Mouse (Mus musculus): ENCODE measurements around the gene Zfp39. TPM values are rescaled to one million over a fixed set of nuclear protein-coding genes. Genes with fewer than 3 reads are reported as not detected.

Gene Zfp39
- total RNA-seq (2021), result 1 to 10 TPM; 3.1 to 3.3 TPM
- long read RNA-seq, experiment 1, partial matches to known transcripts, result 0 of 4 reads
- long read RNA-seq, experiment 1, other reads (novel, unspliced or antisense), result 0 of 4 reads
- long read RNA-seq, experiment 2, transcript Zfp39-201 (5 exons, 3,890 nt), result major isoform, 10 of 10 reads
- long read RNA-seq, experiment 2, partial matches to known transcripts, result 0 of 10 reads
- long read RNA-seq, experiment 2, other reads (novel, unspliced or antisense), result 0 of 10 reads

DNA sequence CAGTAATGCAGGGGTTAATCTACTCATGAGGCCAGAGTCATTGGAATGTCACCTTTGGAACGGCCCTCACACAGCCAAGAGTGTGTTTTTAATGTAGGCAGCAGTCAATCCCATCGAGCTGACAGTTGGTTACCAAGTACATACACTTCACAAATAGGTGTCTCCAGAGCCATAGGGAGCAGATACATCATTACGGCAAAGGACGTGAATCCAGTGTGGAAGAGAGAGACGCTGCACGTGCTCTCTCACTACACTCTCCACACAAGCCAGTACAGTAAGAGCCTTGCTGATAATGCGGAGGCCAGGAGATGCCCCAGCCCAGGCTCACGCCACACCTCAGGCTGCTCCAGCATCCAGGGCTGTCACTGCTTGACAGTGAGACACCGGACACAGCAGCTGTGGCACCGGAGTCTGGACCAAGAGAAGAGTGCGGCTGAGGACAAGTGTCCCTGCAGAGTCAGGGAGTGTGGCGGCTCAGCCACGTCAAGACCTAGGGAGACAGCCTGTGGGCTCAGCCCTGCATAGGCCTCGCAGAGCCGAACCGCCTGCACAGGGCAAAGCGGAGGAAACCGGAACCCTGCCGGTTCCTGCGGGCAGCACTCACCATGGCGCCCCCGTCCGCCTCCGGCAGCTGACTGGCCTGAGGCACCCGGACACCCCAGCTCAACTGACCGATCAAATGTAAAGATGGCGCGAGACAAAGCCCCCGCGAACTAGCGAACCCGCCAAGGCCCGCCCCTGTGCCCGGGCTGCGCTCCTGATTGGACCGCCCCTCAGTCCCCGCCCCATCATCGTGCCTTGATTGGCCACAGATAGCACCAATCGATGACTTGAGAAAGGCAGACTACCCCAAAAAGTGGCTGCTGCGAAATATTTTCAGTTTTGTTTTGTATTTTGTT is at the start of gene Zfp39:
Gene Zfp39 (minus strand): TSS at position 715 of the 899 bp plus-strand sequence.
- TF ChIP-seq CTCF (IDR thresholded peaks at IDR 0.05), result 0 out of 2 replicates have a peak, but pooled peaks have one; percentile 2
- Histone ChIP-seq H3K27ac (peak within 1 kb of the TSS; percentile 91), H3K4me3 (peak within 1 kb of the TSS; percentile 82)
- peak; percentile 97 for DNase-seq
- intact Hi-C loops (cut with DNase I), result no loop called here

DNA sequence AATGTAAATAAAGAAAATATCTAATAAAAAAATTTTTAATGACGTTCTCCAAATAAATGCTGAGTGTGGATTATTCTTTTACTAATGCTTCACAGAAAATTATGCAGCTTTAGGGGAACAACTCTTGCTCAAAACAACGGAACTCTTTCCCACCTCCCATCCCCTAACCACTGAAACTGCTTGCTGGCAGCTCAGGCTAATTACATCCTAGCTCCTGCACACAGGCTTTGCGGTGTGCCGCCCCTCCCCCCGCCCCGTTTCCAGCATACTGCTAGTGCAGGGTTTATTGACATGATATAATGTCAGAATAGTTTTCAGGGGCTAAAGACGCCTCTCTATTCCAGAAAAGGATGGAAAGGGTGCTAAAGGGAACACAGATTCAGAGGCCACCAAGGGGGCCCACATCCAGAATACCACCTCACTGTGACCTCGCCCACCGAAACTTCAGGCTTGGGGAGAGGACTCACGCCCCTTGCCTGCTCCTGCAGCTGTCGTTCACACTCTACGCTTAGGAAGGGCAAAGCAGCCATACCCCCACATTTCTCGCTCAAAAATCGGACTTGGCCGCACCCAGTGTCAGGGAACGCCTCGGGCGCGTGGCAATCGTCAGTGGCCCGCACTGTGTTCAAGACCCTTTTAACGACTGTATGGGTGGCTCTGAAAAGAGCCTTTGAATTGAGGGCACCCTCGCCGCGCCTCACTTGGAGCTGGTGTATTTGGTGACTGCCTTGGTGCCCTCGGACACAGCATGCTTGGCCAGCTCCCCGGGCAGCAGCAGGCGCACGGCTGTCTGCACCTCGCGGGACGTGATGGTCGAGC is 49.5 kb upstream of the Zfp39 start:
- no peak for TF ChIP-seq CTCF (IDR thresholded peaks at IDR 0.05)
- DNase-seq, result peak; percentile 53
- Histone ChIP-seq H3K27ac (peak overlapping the region; percentile 99), H3K4me3 (peak overlapping the region; percentile 97)
- intact Hi-C loops (cut with DNase I), result no loop called here

- no peak overlapping the region for H3K4me3 ChIP-seq
- no peak for DNase-seq
- TF ChIP-seq CTCF (IDR thresholded peaks at IDR 0.05), result no peak
- intact Hi-C loops (cut with DNase I), result no loop called here
- H3K27ac ChIP-seq, result no peak overlapping the region
Measured at GRCm38 (mm10) chr11:58951210-58951609, 47.2 kb upstream of the Zfp39 start.

DNA sequence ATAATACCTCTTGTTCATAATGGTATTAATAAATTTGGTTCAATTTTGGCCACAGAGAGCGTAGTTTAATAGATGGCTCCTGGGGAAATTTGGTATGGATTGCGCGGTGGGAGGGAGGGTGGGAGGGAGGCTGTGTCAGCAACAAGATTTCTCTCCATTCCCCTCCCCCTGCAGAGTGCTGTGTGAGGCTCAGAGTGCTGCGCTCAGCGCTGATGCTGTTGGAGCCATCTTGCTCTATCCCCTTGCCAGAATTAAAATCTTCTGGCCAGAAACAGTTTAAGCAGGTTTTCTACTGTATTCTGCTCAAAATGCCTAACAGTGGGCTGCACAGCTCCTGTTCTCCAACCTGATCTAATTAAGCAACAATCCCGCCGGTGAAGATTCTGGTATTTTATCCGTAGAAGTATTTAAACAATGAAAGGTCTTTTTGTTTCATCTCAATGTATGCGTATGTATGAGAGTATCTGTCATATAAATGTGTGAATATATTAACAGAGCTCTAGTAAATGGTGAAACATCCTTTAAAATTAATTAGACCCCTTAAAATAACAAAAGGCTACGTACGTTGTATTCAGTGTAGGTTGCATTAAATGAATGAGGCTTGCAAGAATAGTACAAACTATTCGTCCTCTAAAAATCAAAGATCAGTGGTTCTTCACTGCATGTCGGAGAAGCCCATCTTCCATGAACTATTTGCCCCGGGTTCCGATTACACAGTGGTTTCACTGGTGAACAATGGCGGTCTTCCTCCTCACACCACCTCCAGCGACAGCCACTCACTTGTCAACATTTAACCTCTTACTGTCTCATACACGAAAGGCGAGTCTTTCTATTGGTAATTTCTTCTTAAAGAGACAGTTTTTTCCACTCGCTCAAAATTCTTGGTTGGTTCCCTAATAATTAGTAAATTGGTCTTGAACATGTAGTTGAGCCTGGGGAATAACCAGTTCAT is 45.7 kb upstream of the Zfp39 start:
- intact Hi-C loops (cut with DNase I), result no loop called here
- no peak for TF ChIP-seq CTCF (IDR thresholded peaks at IDR 0.05)
- H3K4me3 ChIP-seq, result no peak overlapping the region; the same call in 1 of the 2 replicates

DNA sequence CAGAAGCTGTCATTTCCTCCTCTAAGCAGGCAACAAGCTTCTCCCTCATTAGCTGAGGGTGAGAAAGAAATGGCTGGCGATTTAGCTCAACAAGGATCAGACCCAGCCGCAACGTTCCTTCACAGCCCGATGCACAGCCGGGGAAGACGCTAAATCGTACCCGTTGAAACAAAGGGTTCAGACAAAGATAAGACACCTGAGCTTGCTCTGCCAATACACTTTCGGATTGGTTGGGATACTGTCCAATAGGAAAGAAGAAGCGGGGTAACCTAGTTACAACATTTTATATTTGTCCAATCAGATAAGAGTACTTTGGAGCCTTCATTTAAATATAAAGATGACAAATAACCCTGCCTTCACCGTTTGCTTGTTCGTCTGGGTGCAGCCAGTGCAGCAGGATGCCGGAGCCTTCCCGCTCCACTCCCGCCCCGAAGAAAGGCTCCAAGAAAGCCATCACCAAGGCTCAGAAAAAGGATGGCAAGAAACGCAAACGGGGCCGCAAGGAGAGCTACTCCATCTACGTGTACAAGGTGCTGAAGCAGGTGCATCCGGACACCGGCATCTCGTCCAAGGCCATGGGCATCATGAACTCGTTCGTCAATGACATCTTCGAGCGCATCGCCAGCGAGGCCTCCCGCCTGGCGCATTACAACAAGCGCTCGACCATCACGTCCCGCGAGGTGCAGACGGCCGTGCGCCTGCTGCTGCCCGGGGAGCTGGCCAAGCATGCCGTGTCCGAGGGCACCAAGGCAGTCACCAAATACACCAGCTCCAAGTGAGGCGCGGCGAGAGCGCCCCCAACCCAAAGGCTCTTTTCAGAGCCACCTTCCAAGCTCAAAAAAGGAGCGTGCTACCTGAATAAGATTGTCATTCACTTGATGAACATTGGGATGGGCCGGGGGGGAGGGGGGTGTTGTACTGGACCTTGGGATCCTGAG is 44.8 kb upstream of the Zfp39 start, which contains the start of gene Hist3h2ba:
Gene Hist3h2ba (plus strand): TSS at position 379 of the 938 bp plus-strand sequence.
- H3K4me3 ChIP-seq, result peak within 1 kb of the TSS; percentile 69
- TF ChIP-seq CTCF (IDR thresholded peaks at IDR 0.05), result no peak
- H3K27ac ChIP-seq, result peak within 1 kb of the TSS; percentile 53; the same call in 1 of the 2 replicates
- DNase-seq, result peak; percentile 59
- intact Hi-C loops (cut with DNase I), result no loop called here

More for the DNA sequence above, 45.7 kb upstream of the Zfp39 start:
- DNase-seq, result no peak
- no peak overlapping the region for H3K27ac ChIP-seq

- no peak for TF ChIP-seq CTCF (IDR thresholded peaks at IDR 0.05)
- peak overlapping the region; percentile 69 for H3K4me3 ChIP-seq
- intact Hi-C loops (cut with DNase I), result no loop called here
- no peak for DNase-seq
- H3K27ac ChIP-seq, result no peak overlapping the region
Measured at GRCm38 (mm10) chr11:58947798-58948528, 43.9 kb upstream of the Zfp39 start.

GRCm38 (mm10) chr11:58947306-58947705 is 43.3 kb upstream of the Zfp39 start:
- Histone ChIP-seq H3K4me3 (no peak overlapping the region), H3K27ac (no peak overlapping the region)
- no peak for TF ChIP-seq CTCF (IDR thresholded peaks at IDR 0.05)
- DNase-seq, result no peak
- intact Hi-C loops (cut with DNase I), result no loop called here

GRCm38 (mm10) chr11:58944136-58944535 is 40.1 kb upstream of the Zfp39 start:
- Histone ChIP-seq H3K4me3 (no peak overlapping the region), H3K27ac (no peak overlapping the region)
- no peak for TF ChIP-seq CTCF (IDR thresholded peaks at IDR 0.05)
- DNase-seq, result no peak
- intact Hi-C loops (cut with DNase I), result no loop called here

DNA sequence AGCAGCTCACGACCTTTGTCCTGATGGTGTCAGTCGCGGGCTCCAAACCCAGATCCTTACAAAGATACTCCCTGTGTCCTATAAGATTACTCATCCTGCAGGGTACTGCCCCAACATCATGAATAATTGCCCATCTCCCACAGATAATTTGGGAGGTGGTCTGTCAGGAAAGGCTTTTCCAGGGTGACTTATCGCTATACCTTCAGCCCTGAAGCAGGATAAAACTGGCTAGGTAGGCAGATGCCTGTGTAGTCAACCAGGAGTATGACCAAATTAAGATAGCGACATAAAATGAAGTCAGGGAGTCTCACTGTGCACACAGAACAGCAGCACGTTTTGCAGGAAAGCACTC is 35.0 kb upstream of the Zfp39 start:
- intact Hi-C loops (cut with DNase I), result no loop called here
- DNase-seq, result no peak

More for the DNA sequence above, 35.0 kb upstream of the Zfp39 start:
- Histone ChIP-seq H3K27ac (peak overlapping the region; percentile 98), H3K4me3 (peak overlapping the region; percentile 76)
- TF ChIP-seq CTCF (IDR thresholded peaks at IDR 0.05), result no peak; the same call in 1 of the 2 replicates

Measured in gastrocnemius, adult 2 months (tissue).